Mouse (Mus musculus): ENCODE measurements around the gene Lclat1.
A peak's percentile ranks its signal among the peaks of the same experiment; 100 is the strongest.
"Not testable (repeated sequence)": the region's sequence is repeated elsewhere in the genome, so short reads cannot be mapped to it uniquely, and the experiment has no call there.

Lclat1 gene

GRCm38 (mm10) chr17:73237178-73237853 is 129.5 kb downstream of the Lclat1 start:
- DNase-seq (ENCODE audit: low spot score in 2 of 2), result no peak

- DNase-seq (ENCODE audit: low spot score in 2 of 2), result no peak
These were observed 130.7 kb downstream of the Lclat1 start for GRCm38 (mm10) chr17:73238501-73238900.

- DNase-seq (ENCODE audit: low spot score in 2 of 2), result no peak
These were observed 133.5 kb downstream of the Lclat1 start for GRCm38 (mm10) chr17:73241085-73241848.

GRCm38 (mm10) chr17:73243676-73244075 is 135.9 kb downstream of the Lclat1 start:
- DNase-seq (ENCODE audit: low spot score in 2 of 2), result no peak

GRCm38 (mm10) chr17:73244596-73244995 is 136.8 kb downstream of the Lclat1 start:
- DNase-seq (ENCODE audit: low spot score in 2 of 2), result no peak

- DNase-seq (ENCODE audit: low spot score in 2 of 2), result no peak
These were observed 137.4 kb downstream of the Lclat1 start for GRCm38 (mm10) chr17:73245089-73245684.

- no peak for DNase-seq (ENCODE audit: low spot score in 2 of 2)
These were observed 138.3 kb downstream of the Lclat1 start for GRCm38 (mm10) chr17:73246036-73246435.

GRCm38 (mm10) chr17:73246926-73247325 is 139.1 kb downstream of the Lclat1 start:
- DNase-seq (ENCODE audit: low spot score in 2 of 2), result no peak

- no peak for DNase-seq (ENCODE audit: low spot score in 2 of 2)
These were observed 140.0 kb downstream of the Lclat1 start for GRCm38 (mm10) chr17:73247758-73248157.

- DNase-seq (ENCODE audit: low spot score in 2 of 2), result no peak
These were observed 142.8 kb downstream of the Lclat1 start for GRCm38 (mm10) chr17:73250488-73251141.

- DNase-seq (ENCODE audit: low spot score in 2 of 2), result no peak
These were observed 143.3 kb downstream of the Lclat1 start for GRCm38 (mm10) chr17:73251142-73251502.

- no peak for DNase-seq (ENCODE audit: low spot score in 2 of 2)
These were observed 144.2 kb downstream of the Lclat1 start for GRCm38 (mm10) chr17:73251812-73252608.

- no peak for DNase-seq (ENCODE audit: low spot score in 2 of 2)
These were observed 145.6 kb downstream of the Lclat1 start for GRCm38 (mm10) chr17:73253291-73253969.

- no peak for DNase-seq (ENCODE audit: low spot score in 2 of 2)
These were observed 148.0 kb downstream of the Lclat1 start for GRCm38 (mm10) chr17:73255801-73256200.

- peak in 1 of 2 experiments; percentile 5 for DNase-seq (ENCODE audit: low spot score in 2 of 2)
These were observed 150.8 kb downstream of the Lclat1 start for GRCm38 (mm10) chr17:73258620-73259019.

GRCm38 (mm10) chr17:73259258-73259657 is 151.5 kb downstream of the Lclat1 start:
- DNase-seq (ENCODE audit: low spot score in 2 of 2), result not testable (repeated sequence)

GRCm38 (mm10) chr17:73262558-73262957 is 154.8 kb downstream of the Lclat1 start:
- DNase-seq (ENCODE audit: low spot score in 2 of 2), result no peak

- DNase-seq (ENCODE audit: low spot score in 2 of 2), result peak in 1 of 2 experiments; percentile 22
These were observed 155.3 kb downstream of the Lclat1 start for GRCm38 (mm10) chr17:73263077-73263501.

- DNase-seq (ENCODE audit: low spot score in 2 of 2), result no peak
These were observed 163.3 kb downstream of the Lclat1 start for GRCm38 (mm10) chr17:73270871-73271796.
